Mouse (Mus musculus) colon, adult 2 months (tissue): ENCODE data around the gene Cd4. TPM values are rescaled to one million over a fixed set of nuclear protein-coding genes. Genes with fewer than 3 reads are reported as not detected.

Experiments used
- polyA plus RNA-seq: library from polyadenylated mRNA; depleted of rRNA; stranded (reverse); fragments of >200 nt; gene quantifications from 2 replicates; pipeline ENCODE4 v1.2.3, GENCODE M21; 2012; rRNA removed

Gene Cd4
- 2.7 and 3.0 TPM in 2 replicates for polyA plus RNA-seq

GRCm38 (mm10) chr6:124887986-124888385 is at the start of gene Cd4:
Gene Cd4, minus strand, starts transcription at chr6:124888221.

DNA sequence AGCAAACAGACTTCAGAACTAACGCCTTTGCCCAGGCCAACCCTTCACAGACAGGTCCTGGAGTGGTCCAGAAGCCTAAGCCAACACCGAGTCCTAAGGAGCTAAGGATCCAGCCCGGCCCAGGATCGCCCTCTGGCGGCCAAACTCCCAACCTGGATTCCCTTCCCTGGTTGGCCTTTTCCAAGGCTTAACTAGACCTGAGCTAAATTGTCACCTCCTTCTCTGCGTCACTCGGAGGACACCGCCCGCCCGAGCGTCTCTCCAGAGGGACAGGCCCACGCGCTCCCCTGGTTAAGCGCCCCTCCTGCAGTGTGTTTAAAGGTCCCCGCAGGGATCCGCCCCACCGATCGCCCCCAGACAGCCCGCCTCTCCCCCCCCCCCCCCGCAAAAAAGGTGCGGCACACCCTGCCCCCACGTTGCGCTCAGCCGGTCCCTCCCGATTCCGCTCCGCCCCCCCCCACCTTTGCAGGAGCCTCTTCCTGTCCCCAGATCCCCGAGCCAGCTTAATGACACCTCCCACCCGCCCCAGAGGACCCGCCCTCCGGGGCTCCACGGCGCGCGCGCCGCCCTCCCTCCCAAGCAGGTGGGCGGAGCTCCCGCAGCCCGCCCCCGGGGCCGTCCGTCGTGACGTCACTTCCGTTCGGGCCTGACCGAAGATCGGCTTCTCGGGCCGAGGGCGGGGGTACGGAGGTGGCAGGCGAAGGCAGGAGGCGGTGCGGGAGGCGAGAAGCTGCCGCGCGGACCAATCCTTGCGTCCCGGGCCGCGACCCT is 42.9 kb upstream of the Cd4 start, which contains the start of gene Mlf2:
Gene Mlf2, plus strand, starts transcription at position 633 of the 771 bp plus-strand sequence.

GRCm38 (mm10) chr6:124919695-124920317 is 31.8 kb upstream of the Cd4 start, which contains the start of gene Ptms:
Gene Ptms, minus strand, starts transcription at chr6:124920103.

DNA sequence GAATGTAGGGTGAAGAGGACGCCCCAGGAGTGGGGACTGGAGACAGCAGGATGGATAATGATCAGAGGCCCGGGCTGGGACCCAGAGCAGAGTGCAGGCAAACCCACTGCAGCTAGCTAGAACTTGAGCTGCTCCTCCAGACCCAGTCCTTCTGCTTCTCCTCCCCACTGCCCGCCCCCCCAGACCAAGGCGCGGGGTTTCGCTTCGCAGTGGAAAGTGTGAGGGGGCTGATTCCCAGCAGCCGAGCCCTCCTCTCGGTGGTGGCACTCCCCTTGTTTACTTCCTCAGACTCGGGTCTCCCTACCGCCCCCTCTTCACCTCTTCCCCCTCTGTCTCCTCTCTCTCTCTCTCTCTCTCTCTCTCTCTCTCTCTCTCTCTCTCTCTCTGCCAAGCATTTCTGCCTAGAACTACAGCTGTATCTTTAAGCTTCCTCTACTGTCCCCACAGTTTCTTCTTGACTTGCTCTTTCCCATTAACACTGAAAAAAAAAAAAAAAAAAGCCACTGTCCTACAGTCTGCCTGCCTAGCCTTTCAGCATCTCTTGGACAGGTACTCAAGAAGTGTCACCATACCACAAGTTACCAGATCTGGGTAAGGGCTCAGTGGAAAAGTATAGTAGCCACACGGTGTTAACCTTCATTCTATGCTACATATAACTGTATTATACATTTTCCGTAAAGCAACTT is 23.7 kb upstream of the Cd4 start, which contains the start of gene Lag3:
Gene Lag3, minus strand, starts transcription at position 173 of the 686 bp plus-strand sequence.

GRCm38 (mm10) chr6:124863658-124864298 is 24.2 kb downstream of the Cd4 start, which contains the start of gene Gpr162:
Gene Gpr162, minus strand, starts transcription at chr6:124863983.

DNA sequence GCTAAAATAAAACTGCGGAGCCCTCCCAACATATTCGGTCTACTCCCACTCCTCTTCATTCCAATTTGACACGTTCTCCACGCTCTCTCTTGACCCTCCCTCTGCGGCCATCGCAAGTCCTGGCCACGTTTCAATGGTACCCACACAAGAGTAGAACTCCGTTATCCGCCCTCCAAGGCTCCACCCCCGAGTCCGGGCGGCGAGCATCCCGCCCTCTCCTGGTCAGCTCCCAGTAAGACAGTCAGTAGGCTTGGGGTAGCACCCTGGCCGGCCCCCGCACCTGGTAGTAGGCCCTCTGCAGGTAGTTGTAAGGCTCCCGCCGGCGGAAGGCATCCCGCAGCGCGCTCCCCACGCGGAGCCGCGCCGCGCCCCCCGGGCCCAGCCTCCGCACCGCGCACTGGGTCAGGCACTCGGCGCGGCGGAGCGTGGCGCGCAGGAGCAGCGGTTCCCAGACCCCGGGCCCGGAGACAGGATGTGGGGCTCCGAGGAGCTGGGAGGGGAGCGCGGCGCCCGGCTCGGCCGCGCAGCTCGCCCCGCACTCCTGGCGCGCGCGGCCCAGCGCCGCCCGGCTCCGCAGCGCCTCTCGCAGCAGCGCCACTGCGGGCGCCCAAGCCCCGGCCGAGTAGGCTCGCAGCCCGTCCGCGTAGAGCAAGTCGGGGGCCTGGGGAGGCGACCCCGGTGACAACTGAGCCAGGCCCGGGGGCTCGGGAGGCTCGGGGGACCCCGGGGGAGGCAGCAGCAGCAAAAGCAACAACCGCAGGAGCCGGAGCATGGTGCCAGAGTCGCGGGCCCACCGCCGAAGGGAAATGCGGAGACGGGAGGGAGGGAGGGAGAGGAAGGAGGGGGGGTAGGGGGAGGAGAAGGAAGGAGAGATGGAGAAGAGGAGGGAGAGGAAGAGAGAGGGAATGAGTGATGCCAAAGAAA is 30.8 kb downstream of the Cd4 start, which contains the start of gene P3h3:
Gene P3h3, minus strand, starts transcription at position 837 of the 924 bp plus-strand sequence.

DNA sequence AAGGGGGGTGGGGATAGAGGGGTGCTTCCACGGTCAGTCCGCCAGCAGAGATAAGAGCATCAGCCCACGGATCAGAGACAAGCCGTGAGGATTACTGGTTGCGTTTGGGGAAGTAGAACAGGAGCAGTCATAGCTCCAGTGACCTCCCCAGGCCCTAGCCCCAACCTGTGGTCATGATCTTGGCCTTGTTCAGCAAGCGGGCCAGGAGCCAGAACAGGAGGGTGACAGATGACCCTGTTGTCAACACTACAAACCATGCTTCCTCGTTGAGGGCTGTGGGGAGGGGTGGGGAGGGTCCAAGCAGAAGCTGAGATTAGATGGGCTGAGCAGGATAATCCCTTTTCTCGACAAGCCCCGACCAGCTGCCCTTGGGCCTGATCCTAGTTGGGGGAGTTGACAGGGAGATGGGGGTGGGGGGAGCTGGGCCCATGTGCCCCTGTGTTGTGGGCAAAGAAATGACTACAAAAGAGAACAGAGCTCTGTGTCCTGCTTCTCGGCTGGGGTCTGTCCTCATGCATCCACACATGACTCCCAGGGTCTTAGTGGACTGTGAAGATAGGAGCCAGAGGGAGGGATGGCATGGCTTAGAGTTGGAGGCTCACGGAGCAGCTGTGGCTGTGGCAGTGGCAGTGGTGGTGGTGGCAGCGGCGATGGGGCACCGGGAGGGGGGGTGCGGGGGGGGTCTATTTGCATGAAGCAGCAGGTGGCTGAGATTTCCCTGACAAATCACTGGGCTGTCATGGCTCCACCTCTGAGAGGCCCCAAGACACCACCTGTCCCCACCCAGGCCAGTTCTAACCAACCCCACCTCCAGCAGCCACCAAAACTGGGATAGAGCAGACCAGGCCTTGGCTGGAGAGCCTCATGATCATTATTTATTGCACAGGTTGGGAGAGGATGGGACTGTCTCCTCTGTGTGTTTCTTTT is 47.5 kb downstream of the Cd4 start, which contains the start of gene Gnb3:
Gene Gnb3, minus strand, starts transcription at position 35 of the 927 bp plus-strand sequence.

DNA sequence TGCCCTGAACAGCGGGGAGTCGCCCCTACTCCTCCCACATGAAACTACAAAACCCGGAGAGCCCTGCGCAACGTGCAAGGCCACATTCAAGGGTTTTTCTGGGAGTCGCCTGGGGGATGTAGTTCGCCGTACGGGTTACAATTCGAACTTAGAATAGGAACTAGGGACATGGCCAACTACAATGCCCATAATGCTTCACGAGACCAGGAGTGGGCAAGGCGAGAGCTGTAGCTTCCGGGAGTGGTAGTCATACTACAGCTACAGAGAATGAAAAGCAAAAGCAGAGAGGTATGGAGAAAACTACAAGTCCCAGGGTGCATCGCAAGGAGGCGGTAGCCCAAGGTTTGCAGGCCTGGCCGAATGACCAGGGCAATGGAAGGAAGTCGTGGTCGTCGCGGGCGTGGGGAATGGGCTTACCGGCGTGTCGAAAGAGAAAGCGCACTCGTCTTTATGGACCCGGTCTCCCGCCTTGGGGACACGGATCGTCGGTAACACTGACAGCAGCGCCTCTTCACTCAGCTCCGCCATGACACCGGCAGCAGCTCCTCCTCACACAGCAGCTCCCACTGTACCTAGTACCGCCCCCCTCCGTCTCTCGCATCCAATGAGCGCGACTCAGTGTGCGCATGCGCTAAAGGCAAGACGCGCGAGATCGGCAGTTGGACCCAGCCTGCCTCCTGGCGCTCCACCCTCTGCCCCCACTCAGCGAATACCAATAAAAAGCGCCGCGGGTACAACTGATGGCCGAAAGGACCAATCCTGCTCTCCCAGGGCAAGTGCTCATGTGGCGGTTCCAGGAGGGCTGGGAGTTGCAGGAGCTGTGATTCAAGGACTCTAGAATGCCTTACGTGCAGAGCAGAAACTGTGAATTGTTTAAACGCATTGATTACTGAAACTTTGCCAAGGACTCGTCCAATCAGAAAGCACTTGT is 58.9 kb downstream of the Cd4 start, which contains the start of the genes Usp5 and Cdca3:
Gene Usp5, minus strand, starts transcription at position 617 of the 931 bp plus-strand sequence.
Gene Cdca3, plus strand, starts transcription at position 680 of the 931 bp plus-strand sequence.

Other genes with a start within 250 kb of the Cd4 start
- 102 and 141 TPM in 2 replicates for gene Lpcat3, start 225.2 kb downstream of the Cd4 start, polyA plus RNA-seq
- 36.9 and 39.0 TPM in 2 replicates for gene Emg1, start 176.0 kb downstream of the Cd4 start, polyA plus RNA-seq
- 151 and 193 TPM in 2 replicates for gene Phb2, start 175.9 kb downstream of the Cd4 start, polyA plus RNA-seq
- gene Ptpn6, start 149.5 kb downstream of the Cd4 start, polyA plus RNA-seq, result 22.8 and 27.5 TPM in 2 replicates
- gene Grcc10, start 146.8 kb downstream of the Cd4 start, polyA plus RNA-seq, result 180 and 222 TPM in 2 replicates
- gene Gm45234, start 132.2 kb downstream of the Cd4 start, polyA plus RNA-seq, result not detected in 2 replicates
- gene Atn1, start 131.7 kb downstream of the Cd4 start, polyA plus RNA-seq, result 52.2 and 59.6 TPM in 2 replicates
- gene Eno2, start 118.5 kb downstream of the Cd4 start, polyA plus RNA-seq, result 8.6 and 8.8 TPM in 2 replicates
- gene Lrrc23, start 108.5 kb downstream of the Cd4 start, polyA plus RNA-seq, result 0.40 and 0.79 TPM in 2 replicates
- gene Spsb2, start 79.6 kb downstream of the Cd4 start, polyA plus RNA-seq, result 39.0 and 41.2 TPM in 2 replicates
- 442 and 514 TPM in 2 replicates for gene Tpi1, start 73.9 kb downstream of the Cd4 start, polyA plus RNA-seq
- gene Usp5, start 58.7 kb downstream of the Cd4 start, polyA plus RNA-seq, result 66.9 and 70.4 TPM in 2 replicates
- gene Cdca3, start 58.7 kb downstream of the Cd4 start, polyA plus RNA-seq, result 38.3 and 47.5 TPM in 2 replicates
- gene Gnb3, start 47.9 kb downstream of the Cd4 start, polyA plus RNA-seq, result 0.21 and 0.29 TPM in 2 replicates
- gene P3h3, start 30.5 kb downstream of the Cd4 start, polyA plus RNA-seq, result 25.9 and 26.2 TPM in 2 replicates
- gene Gpr162, start 24.2 kb downstream of the Cd4 start, polyA plus RNA-seq, result 2.3 and 2.7 TPM in 2 replicates
- 2.7 and 4.0 TPM in 2 replicates for gene Lag3, start 23.5 kb upstream of the Cd4 start, polyA plus RNA-seq
- 894 and 1,886 TPM in 2 replicates for gene Ptms, start 31.9 kb upstream of the Cd4 start, polyA plus RNA-seq
- gene Mlf2, start 43.2 kb upstream of the Cd4 start, polyA plus RNA-seq, result 357 and 413 TPM in 2 replicates
- gene Cops7a, start 77.3 kb upstream of the Cd4 start, polyA plus RNA-seq, result 206 and 213 TPM in 2 replicates
- 8.4 and 8.6 TPM in 2 replicates for gene Pianp, start 108.5 kb upstream of the Cd4 start, polyA plus RNA-seq
- 59.4 and 64.6 TPM in 2 replicates for gene Zfp384, start 120.9 kb upstream of the Cd4 start, polyA plus RNA-seq
- 37.5 and 37.7 TPM in 2 replicates for gene Ing4, start 151.5 kb upstream of the Cd4 start, polyA plus RNA-seq
- gene Acrbp, start 161.5 kb upstream of the Cd4 start, polyA plus RNA-seq, result 17.7 and 24.1 TPM in 2 replicates
- 71.9 and 87.7 TPM in 2 replicates for gene Lpar5, start 179.7 kb upstream of the Cd4 start, polyA plus RNA-seq
- 88.5 and 103 TPM in 2 replicates for gene Chd4, start 207.8 kb upstream of the Cd4 start, polyA plus RNA-seq
- gene Nop2, start 243.7 kb upstream of the Cd4 start, polyA plus RNA-seq, result 10.6 and 15.0 TPM in 2 replicates